Mouse (Mus musculus) MEL-GATA-1-ER (cell line): ENCODE results near the gene Toe1.

ENCODE experiments used
- DNase-seq: peaks from one replicate; pipeline ENCODE4 v3.0.0-alpha.2; 2012; ENCODE audit warnings: low read depth; ENCODE audit errors: extremely low read depth

Gene Toe1

GRCm38 (mm10) chr4:116794273-116794672 lies 13.2 kb downstream of the Toe1 start:
- no peak for DNase-seq

- DNase-seq = no peak
Measured at GRCm38 (mm10) chr4:116792453-116792852, 15.0 kb downstream of the Toe1 start.

GRCm38 (mm10) chr4:116788956-116789355 lies 18.5 kb downstream of the Toe1 start:
- DNase-seq = peak; percentile 70

- DNase-seq = no peak
Measured at GRCm38 (mm10) chr4:116787985-116788760, 19.3 kb downstream of the Toe1 start.

GRCm38 (mm10) chr4:116786587-116786986 lies 20.9 kb downstream of the Toe1 start:
- no peak for DNase-seq

GRCm38 (mm10) chr4:116782171-116782570 lies 25.3 kb downstream of the Toe1 start:
- no peak for DNase-seq

- no peak for DNase-seq
Measured at GRCm38 (mm10) chr4:116781366-116781765, 26.1 kb downstream of the Toe1 start.

GRCm38 (mm10) chr4:116780541-116780940 lies 26.9 kb downstream of the Toe1 start:
- DNase-seq = no peak

- no peak for DNase-seq
Measured at GRCm38 (mm10) chr4:116777079-116777478, 30.4 kb downstream of the Toe1 start.

- no peak for DNase-seq
Measured at GRCm38 (mm10) chr4:116776391-116776790, 31.0 kb downstream of the Toe1 start.

- no peak for DNase-seq
Measured at GRCm38 (mm10) chr4:116769060-116769459, 38.4 kb downstream of the Toe1 start.

GRCm38 (mm10) chr4:116768510-116768909 lies 38.9 kb downstream of the Toe1 start:
- DNase-seq = no peak

- DNase-seq = no peak
Measured at GRCm38 (mm10) chr4:116764001-116764400, 43.4 kb downstream of the Toe1 start.

GRCm38 (mm10) chr4:116761914-116762313 lies 45.5 kb downstream of the Toe1 start:
- DNase-seq = no peak

GRCm38 (mm10) chr4:116749750-116750149 lies 57.7 kb downstream of the Toe1 start:
- no peak for DNase-seq
